Mouse (Mus musculus): Measurements from ENCODE around the gene Fibcd1. TPM values are rescaled to one million over a fixed set of nuclear protein-coding genes. Genes with fewer than 3 reads are reported as not detected.

The Fibcd1 gene
- polyA plus RNA-seq, 1 experiment from 2014 or later: 0.04 TPM

GRCm38 (mm10) chr2:31865322-31865721, 19.5 kb upstream of the Fibcd1 start:
- WGBS (ENCODE audit: insufficient replicate concordance): 42% methylated on average over 4 of the region's 4 CpGs
- H3K36me3 ChIP-seq (ENCODE audit: control insufficient read depth, insufficient read depth): no peaks in the 10 kb centered on the region
- no peaks in the 10 kb centered on the region for H3K4me1 ChIP-seq (ENCODE audit: control insufficient read depth, low read depth, low read length)
- no peak overlapping the region for H3K9ac ChIP-seq (ENCODE audit: low read depth, low read length)
- no peaks in the 10 kb centered on the region for H3K27me3 ChIP-seq (ENCODE audit: control insufficient read depth, insufficient read depth, low read depth, low read length)
- no peak for ATAC-seq (ENCODE audit: low read depth)
- no peaks in the 10 kb centered on the region for H3K9me3 ChIP-seq (replicated peaks; ENCODE audit: control insufficient read depth, low read length)
- H3K4me2 ChIP-seq (ENCODE audit: low read depth, low read length): no peak overlapping the region
- H3K4me3 ChIP-seq (ENCODE audit: low read depth, low read length): no peak overlapping the region
- no peak overlapping the region for H3K27ac ChIP-seq (ENCODE audit: low read length)

- Histone ChIP-seq H3K9ac (ENCODE audit: low read depth, low read length) (no peak overlapping the region), H3K4me2 (ENCODE audit: low read depth, low read length) (no peak overlapping the region), H3K36me3 (ENCODE audit: control insufficient read depth, insufficient read depth) (no peaks in the 10 kb centered on the region), H3K4me3 (ENCODE audit: low read depth, low read length) (no peak overlapping the region), H3K27ac (ENCODE audit: low read length) (no peak overlapping the region), H3K9me3 (replicated peaks; ENCODE audit: control insufficient read depth, low read length) (no peaks in the 10 kb centered on the region), H3K4me1 (ENCODE audit: control insufficient read depth, low read depth, low read length) (no peaks in the 10 kb centered on the region), H3K27me3 (ENCODE audit: control insufficient read depth, insufficient read depth, low read depth, low read length) (no peaks in the 10 kb centered on the region)
- ATAC-seq (ENCODE audit: low read depth): peak; percentile 28; the same call in 1 of the 2 replicates
- WGBS (ENCODE audit: insufficient replicate concordance): 69% methylated on average over 9 of the region's 9 CpGs
These were observed 19.1 kb upstream of the Fibcd1 start for GRCm38 (mm10) chr2:31864891-31865290.

- no peak overlapping the region for H3K27ac ChIP-seq (ENCODE audit: low read length)
- no peak overlapping the region for H3K9ac ChIP-seq (ENCODE audit: low read depth, low read length)
- no peaks in the 10 kb centered on the region for H3K36me3 ChIP-seq (ENCODE audit: control insufficient read depth, insufficient read depth)
- ATAC-seq (ENCODE audit: low read depth): no peak
- H3K4me3 ChIP-seq (ENCODE audit: low read depth, low read length): no peak overlapping the region
- H3K4me2 ChIP-seq (ENCODE audit: low read depth, low read length): no peak overlapping the region
- H3K9me3 ChIP-seq (replicated peaks; ENCODE audit: control insufficient read depth, low read length): no peaks in the 10 kb centered on the region
- H3K27me3 ChIP-seq (ENCODE audit: control insufficient read depth, insufficient read depth, low read depth, low read length): no peaks in the 10 kb centered on the region
- 47% methylated on average over 1 of the region's 1 CpGs for WGBS (ENCODE audit: insufficient replicate concordance)
- H3K4me1 ChIP-seq (ENCODE audit: control insufficient read depth, low read depth, low read length): no peaks in the 10 kb centered on the region
These were observed 18.0 kb upstream of the Fibcd1 start for GRCm38 (mm10) chr2:31863766-31864165.

- no peak overlapping the region for H3K27ac ChIP-seq (ENCODE audit: low read length)
- no peak overlapping the region for H3K4me2 ChIP-seq (ENCODE audit: low read depth, low read length)
- WGBS (ENCODE audit: insufficient replicate concordance): 59% methylated on average over 1 of the region's 1 CpGs
- H3K27me3 ChIP-seq (ENCODE audit: control insufficient read depth, insufficient read depth, low read depth, low read length): no peaks in the 10 kb centered on the region
- ATAC-seq (ENCODE audit: low read depth): no peak
- H3K9ac ChIP-seq (ENCODE audit: low read depth, low read length): no peak overlapping the region
- H3K9me3 ChIP-seq (replicated peaks; ENCODE audit: control insufficient read depth, low read length): no peaks in the 10 kb centered on the region
- H3K4me3 ChIP-seq (ENCODE audit: low read depth, low read length): no peak overlapping the region
- H3K36me3 ChIP-seq (ENCODE audit: control insufficient read depth, insufficient read depth): no peaks in the 10 kb centered on the region
- no peaks in the 10 kb centered on the region for H3K4me1 ChIP-seq (ENCODE audit: control insufficient read depth, low read depth, low read length)
These were observed 17.1 kb upstream of the Fibcd1 start for GRCm38 (mm10) chr2:31862919-31863318.

- H3K4me3 ChIP-seq (ENCODE audit: low read depth, low read length): no peak overlapping the region
- no peak for ATAC-seq (ENCODE audit: low read depth)
- H3K27me3 ChIP-seq (ENCODE audit: control insufficient read depth, insufficient read depth, low read depth, low read length): no peaks in the 10 kb centered on the region
- WGBS (ENCODE audit: insufficient replicate concordance): 38% methylated on average over 12 of the region's 12 CpGs
- no peaks in the 10 kb centered on the region for H3K9me3 ChIP-seq (replicated peaks; ENCODE audit: control insufficient read depth, low read length)
- H3K4me2 ChIP-seq (ENCODE audit: low read depth, low read length): no peak overlapping the region
- peaks cover 7% of the 10 kb centered on the region for H3K4me1 ChIP-seq (ENCODE audit: control insufficient read depth, low read depth, low read length)
- no peak overlapping the region for H3K9ac ChIP-seq (ENCODE audit: low read depth, low read length)
- H3K36me3 ChIP-seq (ENCODE audit: control insufficient read depth, insufficient read depth): no peaks in the 10 kb centered on the region
- H3K27ac ChIP-seq (ENCODE audit: low read length): no peak overlapping the region
These were observed 12.7 kb upstream of the Fibcd1 start for GRCm38 (mm10) chr2:31858500-31858899.

- H3K4me1 ChIP-seq (ENCODE audit: control insufficient read depth, low read depth, low read length): peaks cover 7% of the 10 kb centered on the region
- H3K36me3 ChIP-seq (ENCODE audit: control insufficient read depth, insufficient read depth): no peaks in the 10 kb centered on the region
- no peak for ATAC-seq (ENCODE audit: low read depth)
- WGBS (ENCODE audit: insufficient replicate concordance): 65% methylated on average over 6 of the region's 6 CpGs
- H3K27ac ChIP-seq (ENCODE audit: low read length): no peak overlapping the region
- H3K9me3 ChIP-seq (replicated peaks; ENCODE audit: control insufficient read depth, low read length): no peaks in the 10 kb centered on the region
- H3K4me2 ChIP-seq (ENCODE audit: low read depth, low read length): no peak overlapping the region
- no peak overlapping the region for H3K4me3 ChIP-seq (ENCODE audit: low read depth, low read length)
- H3K9ac ChIP-seq (ENCODE audit: low read depth, low read length): no peak overlapping the region
- no peaks in the 10 kb centered on the region for H3K27me3 ChIP-seq (ENCODE audit: control insufficient read depth, insufficient read depth, low read depth, low read length)
These were observed 11.4 kb upstream of the Fibcd1 start for GRCm38 (mm10) chr2:31857180-31857579.

- Histone ChIP-seq H3K9me3 (replicated peaks; ENCODE audit: control insufficient read depth, low read length) (no peaks in the 10 kb centered on the region), H3K4me2 (ENCODE audit: low read depth, low read length) (no peak overlapping the region), H3K4me3 (ENCODE audit: low read depth, low read length) (no peak overlapping the region), H3K27me3 (ENCODE audit: control insufficient read depth, insufficient read depth, low read depth, low read length) (no peaks in the 10 kb centered on the region), H3K27ac (ENCODE audit: low read length) (peak overlapping the region; percentile 33; the same call in 1 of the 2 replicates), H3K4me1 (ENCODE audit: control insufficient read depth, low read depth, low read length) (peaks cover 14% of the 10 kb centered on the region), H3K9ac (ENCODE audit: low read depth, low read length) (no peak overlapping the region), H3K36me3 (ENCODE audit: control insufficient read depth, insufficient read depth) (no peaks in the 10 kb centered on the region)
- 42% methylated on average over 8 of the region's 8 CpGs for WGBS (ENCODE audit: insufficient replicate concordance)
- peak; percentile 66 for ATAC-seq (ENCODE audit: low read depth)
These were observed 10.2 kb upstream of the Fibcd1 start for GRCm38 (mm10) chr2:31855991-31856390.

GRCm38 (mm10) chr2:31850141-31850540, 4.3 kb upstream of the Fibcd1 start:
- no peak overlapping the region for H3K4me3 ChIP-seq (ENCODE audit: low read depth, low read length)
- WGBS (ENCODE audit: insufficient replicate concordance): 65% methylated on average over 12 of the region's 12 CpGs
- no peak overlapping the region for H3K4me2 ChIP-seq (ENCODE audit: low read depth, low read length)
- H3K9me3 ChIP-seq (replicated peaks; ENCODE audit: control insufficient read depth, low read length): no peaks in the 10 kb centered on the region
- H3K36me3 ChIP-seq (ENCODE audit: control insufficient read depth, insufficient read depth): no peaks in the 10 kb centered on the region
- H3K9ac ChIP-seq (ENCODE audit: low read depth, low read length): no peak overlapping the region
- H3K4me1 ChIP-seq (ENCODE audit: control insufficient read depth, low read depth, low read length): peaks cover 18% of the 10 kb centered on the region
- H3K27ac ChIP-seq (ENCODE audit: low read length): no peak overlapping the region
- ATAC-seq (ENCODE audit: low read depth): peak; percentile 69
- peaks cover 23% of the 10 kb centered on the region for H3K27me3 ChIP-seq (ENCODE audit: control insufficient read depth, insufficient read depth, low read depth, low read length)

- Histone ChIP-seq H3K9ac (ENCODE audit: low read depth, low read length) (no peak overlapping the region), H3K27me3 (ENCODE audit: control insufficient read depth, insufficient read depth, low read depth, low read length) (peaks cover 44% of the 10 kb centered on the region), H3K9me3 (replicated peaks; ENCODE audit: control insufficient read depth, low read length) (no peaks in the 10 kb centered on the region), H3K27ac (ENCODE audit: low read length) (no peak overlapping the region), H3K36me3 (ENCODE audit: control insufficient read depth, insufficient read depth) (no peaks in the 10 kb centered on the region), H3K4me3 (ENCODE audit: low read depth, low read length) (no peak overlapping the region), H3K4me1 (ENCODE audit: control insufficient read depth, low read depth, low read length) (peaks cover 15% of the 10 kb centered on the region), H3K4me2 (ENCODE audit: low read depth, low read length) (no peak overlapping the region)
- peak; percentile 25; the same call in 1 of the 2 replicates for ATAC-seq (ENCODE audit: low read depth)
- 8% methylated on average over 6 of the region's 6 CpGs for WGBS (ENCODE audit: insufficient replicate concordance)
These were observed 2.1 kb upstream of the Fibcd1 start for GRCm38 (mm10) chr2:31847908-31848307.
